Mouse (Mus musculus): Measurements from ENCODE around the gene Cyp2w1. TPM values are rescaled to one million over a fixed set of nuclear protein-coding genes. Genes with fewer than 3 reads are reported as not detected.

Cyp2w1 gene
- total and polyA plus RNA-seq, 3 experiments = not detected

DNA sequence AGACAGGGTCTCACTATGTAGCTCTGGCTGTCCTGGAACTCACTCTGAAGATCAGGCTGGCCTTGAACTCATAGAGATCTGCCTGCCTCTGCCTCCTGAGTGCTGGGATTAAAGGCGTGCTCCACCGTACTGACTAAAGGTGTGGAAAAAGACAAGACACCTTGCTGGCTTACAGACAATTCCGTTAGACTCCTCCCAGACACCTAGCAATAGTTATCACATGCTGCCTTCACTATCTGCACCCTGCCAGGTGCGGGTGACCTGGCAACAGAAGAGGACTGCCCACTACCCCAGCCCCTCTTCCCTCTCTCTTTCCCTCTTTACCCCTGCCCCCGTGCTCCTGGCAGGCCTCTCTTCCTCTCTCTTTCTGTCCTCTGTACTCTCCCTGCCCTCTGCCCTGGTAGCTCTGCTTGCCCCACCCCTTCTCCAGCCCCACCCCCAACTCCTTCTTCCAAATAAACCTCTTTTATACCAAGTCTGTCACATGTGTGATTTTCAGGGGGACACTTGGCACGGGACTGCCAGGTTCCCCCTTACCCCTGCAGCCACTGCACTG, 21.6 kb downstream of the Cyp2w1 start:
- Histone ChIP-seq H3K36me3 (ENCODE audit: control insufficient read depth in 1 of 2, insufficient read depth in 2 of 2, low read length in 2 of 2) (peaks cover 0 to 2% of the 10 kb centered on the region in 2 experiments; a peak in 1 of 4 replicates), H3K27ac (ENCODE audit: control insufficient read depth, low read depth, low read length) (no peak overlapping the region), H3K4me1 (ENCODE audit: control insufficient read depth in 1 of 2, insufficient read depth in 2 of 2, low read length in 2 of 2) (peaks cover 0 to 5% of the 10 kb centered on the region in 2 experiments; a peak in 3 of 4 replicates), H3K9ac (ENCODE audit: control insufficient read depth, low read depth, low read length, poor library complexity, severe bottlenecking) (no peak overlapping the region), H3K4me3 (ENCODE audit: control insufficient read depth in 1 of 2, insufficient read depth in 1 of 2, low read depth in 2 of 2, low read length in 2 of 2) (no peak overlapping the region), H3K9me3 (replicated peaks; ENCODE audit: insufficient read depth, low read length) (no peaks in the 10 kb centered on the region), H3K27me3 (ENCODE audit: control insufficient read depth in 1 of 2, insufficient read depth in 2 of 2, low read length in 2 of 2) (no peaks in the 10 kb centered on the region), H3K79me2 (ENCODE audit: control insufficient read depth, insufficient read depth, low read length, poor library complexity) (peaks cover 2% of the 10 kb centered on the region; the same call in 1 of the 2 replicates)
- no peak for DNase-seq (ENCODE audit: low read depth, low spot score)
- TF ChIP-seq TBP (IDR thresholded peaks at IDR 0.05; ENCODE audit: low read depth, low read length) (no peak), MAFK (IDR thresholded peaks at IDR 0.05; ENCODE audit: borderline replicate concordance, low read depth, low read length) (no peak), SMC3 (IDR thresholded peaks at IDR 0.05; ENCODE audit: low read depth, low read length) (no peak), MAZ (IDR thresholded peaks at IDR 0.05; ENCODE audit: low read depth, low read length) (no peak), GATA1 (IDR thresholded peaks at IDR 0.05; ENCODE audit: low read depth, low read length) (no peak), SIN3A (IDR thresholded peaks at IDR 0.05; ENCODE audit: low read length) (no peak), ELF1 (IDR thresholded peaks at IDR 0.05; ENCODE audit: low read depth, low read length) (no peak), CHD2 (IDR thresholded peaks at IDR 0.05; ENCODE audit: low read length) (no peak), KAT2A (conservative IDR thresholded peaks at IDR 0.05; ENCODE audit: low read depth, low read length) (no peak), HCFC1 (IDR thresholded peaks at IDR 0.05; ENCODE audit: low read depth, low read length) (no peak), MAX (IDR thresholded peaks at IDR 0.05; ENCODE audit: low read length) (no peak), ZC3H11A (IDR thresholded peaks at IDR 0.05; ENCODE audit: low read depth, low read length) (no peak)

DNA sequence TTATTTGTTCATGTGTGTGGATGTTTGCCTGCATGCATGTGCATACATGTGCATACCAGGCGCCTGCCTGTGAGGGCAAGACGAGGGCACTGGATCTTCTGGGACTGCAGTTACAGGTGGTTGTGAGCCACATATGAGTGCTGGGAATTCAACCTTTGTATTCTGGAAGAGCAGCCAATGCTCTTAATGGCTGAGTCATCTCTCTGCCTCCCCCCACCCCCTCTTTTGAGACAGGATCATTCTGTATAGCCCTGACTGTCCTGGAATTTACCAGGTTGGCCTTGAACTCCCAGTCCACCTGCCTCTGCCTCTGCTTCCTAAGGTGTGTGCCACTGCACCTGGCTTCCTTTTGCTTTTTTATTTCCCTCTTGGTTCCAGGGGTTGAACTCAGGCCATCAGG, 22.4 kb downstream of the Cyp2w1 start:
- no peaks in the 10 kb centered on the region for H3K27me3 ChIP-seq (ENCODE audit: control insufficient read depth in 1 of 2, insufficient read depth in 2 of 2, low read length in 2 of 2)
- peaks cover 0 to 7% of the 10 kb centered on the region in 2 experiments; a peak in 2 of 4 replicates for H3K36me3 ChIP-seq (ENCODE audit: control insufficient read depth in 1 of 2, insufficient read depth in 2 of 2, low read length in 2 of 2)
- H3K9me3 ChIP-seq (replicated peaks; ENCODE audit: insufficient read depth, low read length) = no peaks in the 10 kb centered on the region
- H3K9ac ChIP-seq (ENCODE audit: control insufficient read depth, low read depth, low read length, poor library complexity, severe bottlenecking) = no peak overlapping the region
- H3K4me3 ChIP-seq (ENCODE audit: control insufficient read depth in 1 of 2, insufficient read depth in 1 of 2, low read depth in 2 of 2, low read length in 2 of 2) = no peak overlapping the region
- DNase-seq (ENCODE audit: low read depth, low spot score) = no peak
- TF ChIP-seq KAT2A (conservative IDR thresholded peaks at IDR 0.05; ENCODE audit: low read depth, low read length) (no peak), SMC3 (IDR thresholded peaks at IDR 0.05; ENCODE audit: low read depth, low read length) (no peak)
- H3K79me2 ChIP-seq (ENCODE audit: control insufficient read depth, insufficient read depth, low read length, poor library complexity) = peaks cover 2% of the 10 kb centered on the region; the same call in 1 of the 2 replicates
- peaks cover 0 to 11% of the 10 kb centered on the region in 2 experiments for H3K4me1 ChIP-seq (ENCODE audit: control insufficient read depth in 1 of 2, insufficient read depth in 2 of 2, low read length in 2 of 2)
- H3K27ac ChIP-seq (ENCODE audit: control insufficient read depth, low read depth, low read length) = no peak overlapping the region

DNA sequence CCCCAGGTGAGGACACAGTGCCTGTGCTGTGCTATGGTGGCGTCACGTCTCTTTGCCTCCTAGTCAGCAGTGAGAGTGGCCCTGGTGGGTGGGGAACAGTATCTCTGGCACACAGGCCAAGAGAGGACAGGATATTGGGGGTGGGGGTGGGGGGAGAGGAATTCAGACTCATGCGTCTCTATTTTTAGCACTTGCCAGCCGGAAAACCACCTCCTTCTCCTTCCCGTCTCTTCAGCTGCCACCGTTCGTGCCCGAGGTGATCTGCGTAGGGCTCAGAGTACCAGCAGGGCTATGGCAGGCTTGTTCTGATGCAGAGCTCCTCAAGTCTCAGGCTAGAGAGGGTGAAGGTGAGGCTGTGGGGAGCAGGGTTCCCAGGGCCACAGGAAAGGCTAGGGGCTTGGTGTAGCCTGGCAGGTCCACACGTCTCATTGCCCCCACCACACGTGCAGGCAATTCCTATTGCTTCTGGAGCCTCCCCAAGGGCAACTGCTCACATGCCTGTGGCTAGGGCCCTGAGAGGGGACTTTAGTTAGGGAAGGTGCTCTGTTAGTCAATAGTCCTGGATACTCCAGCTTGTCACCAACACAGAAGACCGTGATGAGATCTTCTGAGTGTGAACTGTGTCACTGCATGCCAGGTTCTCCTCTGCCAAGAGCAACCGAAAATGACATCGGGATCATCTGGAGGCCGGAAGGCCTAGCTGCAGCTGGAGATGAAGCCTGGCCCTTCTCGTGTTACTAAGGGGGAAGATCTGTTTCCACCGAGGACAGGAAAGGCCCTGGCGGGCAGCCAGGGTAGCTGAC, 25.3 kb downstream of the Cyp2w1 start, which contains the start of gene Gpr146:
TSS of gene Gpr146 (plus strand) at position 230 of the 803 bp plus-strand sequence.
- H3K4me3 ChIP-seq (ENCODE audit: control insufficient read depth in 1 of 2, insufficient read depth in 1 of 2, low read depth in 2 of 2, low read length in 2 of 2) = no peak within 1 kb of the TSS

More for the DNA sequence above, 25.3 kb downstream of the Cyp2w1 start, which contains the start of gene Gpr146:
- H3K79me2 ChIP-seq (ENCODE audit: control insufficient read depth, insufficient read depth, low read length, poor library complexity) = peaks cover 8% of the 10 kb centered on the region
- peaks cover 8 to 24% of the 10 kb centered on the region in 2 experiments for H3K4me1 ChIP-seq (ENCODE audit: control insufficient read depth in 1 of 2, insufficient read depth in 2 of 2, low read length in 2 of 2)
- no peaks in the 10 kb centered on the region for H3K9me3 ChIP-seq (replicated peaks; ENCODE audit: insufficient read depth, low read length)
- TF ChIP-seq MYC (IDR thresholded peaks at IDR 0.05; ENCODE audit: low read depth, low read length) = no peak
- no peak for DNase-seq (ENCODE audit: low read depth, low spot score)
- H3K9ac ChIP-seq (ENCODE audit: control insufficient read depth, low read depth, low read length, poor library complexity, severe bottlenecking) = no peak within 1 kb of the TSS
- H3K36me3 ChIP-seq (ENCODE audit: control insufficient read depth in 1 of 2, insufficient read depth in 2 of 2, low read length in 2 of 2) = peaks cover 0 to 18% of the 10 kb centered on the region in 2 experiments; a peak in 2 of 4 replicates
- H3K27ac ChIP-seq (ENCODE audit: control insufficient read depth, low read depth, low read length) = no peak within 1 kb of the TSS
- H3K27me3 ChIP-seq (ENCODE audit: control insufficient read depth in 1 of 2, insufficient read depth in 2 of 2, low read length in 2 of 2) = no peaks in the 10 kb centered on the region

Measured in MEL (cell line).